Mouse (Mus musculus) forebrain, postnatal 0 days (tissue): ENCODE data around the gene Plxdc2. TPM values are rescaled to one million over a fixed set of nuclear protein-coding genes. Genes with fewer than 3 reads are reported as not detected.

ENCODE experiments used
- ATAC-seq: fragments of 200-750 bp; cut with Nextera tagmentation; 2 replicates; pipeline ENCODE4 v1.8.0; 2017; ENCODE audit warnings: mild to moderate bottlenecking, moderate library complexity
- DNase-seq: peaks from one replicate; pipeline ENCODE4 v3.0.0-alpha.2; 2015
- H3K27ac ChIP-seq: fragments of 300-500 bp; sonication (generic); 2 replicates; pipeline ENCODE4 v1.5.1; 2014; ENCODE audit warnings: low read depth, mild to moderate bottlenecking, antibody characterized with exemption, low read length, moderate library complexity, mixed read lengths
- H3K27me3 ChIP-seq: fragments of 300-500 bp; sonication (generic); 2 replicates; pipeline ENCODE4 v1.6.1; 2014; ENCODE audit warnings: mild to moderate bottlenecking, low read length, mixed read lengths; ENCODE audit not compliant: insufficient read depth
- H3K36me3 ChIP-seq: fragments of 300-500 bp; sonication (generic); 2 replicates; pipeline ENCODE4 v1.6.1; 2014; ENCODE audit warnings: mild to moderate bottlenecking, moderate library complexity; ENCODE audit not compliant: insufficient read depth
- H3K4me1 ChIP-seq: fragments of 300-500 bp; sonication (generic); 2 replicates; pipeline ENCODE4 v1.6.1; 2014; ENCODE audit warnings: antibody characterized with exemption; ENCODE audit not compliant: insufficient read depth
- H3K4me2 ChIP-seq: fragments of 300-500 bp; sonication (generic); 2 replicates; pipeline ENCODE4 v1.6.1; 2014; ENCODE audit warnings: low read depth, mild to moderate bottlenecking, moderate library complexity
- H3K4me3 ChIP-seq: fragments of 300-500 bp; sonication (generic); 2 replicates; pipeline ENCODE4 v1.5.1; 2014; ENCODE audit warnings: low read depth, low read length, mixed read lengths
- H3K9ac ChIP-seq: fragments of 300-500 bp; sonication (generic); 2 replicates; pipeline ENCODE4 v1.6.1; 2014; ENCODE audit warnings: mild to moderate bottlenecking
- H3K9me3 ChIP-seq: fragments of 300-500 bp; sonication (generic); 2 replicates; pipeline ENCODE4 v1.6.1; 2016; ENCODE audit warnings: low read length
- CTCF ChIP-seq: sonication (generic); IDR thresholded peaks from 2 replicates; pipeline ENCODE4 v1.5.1; 2016; ENCODE audit warnings: antibody characterized with exemption, control low read depth, low read depth
- WGBS: fragments of 180-500 bp; shearing (Covaris S2); extraction: QIAGEN DNeasy Blood & Tissue Kit; methylation state at CpG from one replicate; pipeline ENCODE4 v1.1.7; 2014; 5-methylcytosine and 5-hydroxymethylcytosine counted together
- polyA plus RNA-seq: library from polyadenylated mRNA; unstranded; fragments of >200 nt; fragmentation: Nextera tagmentation; extraction: Ambion mirVana; gene quantifications from 2 replicates; pipeline ENCODE4 v1.2.1, GENCODE M21; 2015
- total RNA-seq: library from RNA; depleted of rRNA; stranded (reverse); fragments of >200 nt; gene quantifications from 2 replicates; pipeline ENCODE4 v1.2.3, GENCODE M21; 2014

Plxdc2 gene
- total and polyA plus RNA-seq, 2 experiments from 2014 or later, result 20.8 to 23.6 TPM

GRCm38 (mm10) chr2:16502843-16503242 lies 146.7 kb downstream of the Plxdc2 start:
- TF ChIP-seq CTCF, result no peak
- Histone ChIP-seq H3K4me1 (no peaks in the 10 kb centered on the region), H3K4me3 (no peak overlapping the region), H3K9me3 (no peaks in the 10 kb centered on the region), H3K27ac (no peak overlapping the region), H3K27me3 (no peaks in the 10 kb centered on the region), H3K4me2 (no peak overlapping the region), H3K9ac (no peak overlapping the region), H3K36me3 (no peaks in the 10 kb centered on the region)
- no peak for DNase-seq
- no peak for ATAC-seq
- 28% methylated on average over 1 of the region's 1 CpGs for WGBS

DNA sequence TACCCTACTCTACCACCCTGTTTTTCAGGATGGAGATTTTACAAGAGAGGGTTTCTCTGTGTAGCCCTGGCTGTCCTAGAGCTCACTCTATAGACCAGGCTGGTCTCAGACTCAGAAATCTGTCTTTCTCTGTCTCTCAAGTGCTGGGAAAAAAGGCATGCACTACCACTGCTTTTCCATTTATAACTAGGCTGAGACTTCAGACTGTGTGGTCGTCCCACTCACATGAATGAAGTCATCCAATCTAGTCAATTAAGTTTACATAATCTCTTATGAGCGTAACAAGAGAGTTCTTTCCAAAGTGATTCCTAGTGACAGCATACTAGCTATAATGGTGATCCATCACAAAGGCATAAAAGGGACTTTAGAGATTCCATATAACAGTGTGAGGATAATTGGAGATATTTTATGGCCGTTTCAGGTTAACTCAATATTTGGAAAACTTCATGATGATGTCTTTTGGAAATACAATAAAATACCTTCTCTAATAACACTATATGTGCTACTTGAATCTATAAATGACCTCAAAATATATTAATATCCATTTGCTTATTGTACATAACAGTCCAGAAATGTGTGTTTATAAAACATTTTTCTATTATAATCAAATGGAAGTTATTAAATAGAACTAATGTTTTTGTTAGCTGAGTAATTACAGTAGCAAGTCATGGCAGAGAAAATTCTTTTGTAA lies 151.6 kb downstream of the Plxdc2 start:
- Histone ChIP-seq H3K27ac (no peak overlapping the region), H3K36me3 (no peaks in the 10 kb centered on the region), H3K27me3 (no peaks in the 10 kb centered on the region), H3K4me3 (no peak overlapping the region), H3K4me1 (no peaks in the 10 kb centered on the region), H3K9me3 (no peaks in the 10 kb centered on the region), H3K4me2 (no peak overlapping the region), H3K9ac (no peak overlapping the region)
- ATAC-seq, result no peak
- DNase-seq, result no peak
- WGBS, result 46% methylated on average over 3 of the region's 3 CpGs
- no peak for TF ChIP-seq CTCF

DNA sequence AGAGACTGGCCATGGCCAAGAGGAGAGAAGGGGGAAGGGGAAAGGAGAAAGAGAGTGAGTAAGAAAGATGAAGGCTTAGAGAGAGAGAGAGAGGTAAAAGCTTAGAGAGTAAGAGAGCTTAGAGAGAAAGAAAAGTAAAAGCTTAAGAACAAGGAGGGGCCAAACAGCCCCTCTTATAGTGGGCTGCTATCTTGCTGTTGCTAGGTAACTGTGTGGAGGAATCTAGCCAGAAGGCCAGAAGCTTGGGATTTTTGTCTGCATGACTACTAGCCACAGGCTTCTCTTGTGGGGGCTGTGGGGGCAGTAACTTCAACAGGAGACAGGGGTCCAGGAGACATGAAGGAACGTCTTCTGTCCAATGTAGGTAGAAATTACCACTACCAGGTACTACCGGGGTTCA lies 162.0 kb downstream of the Plxdc2 start:
- H3K9ac ChIP-seq, result no peak overlapping the region
- WGBS, result 67% methylated on average over 2 of the region's 2 CpGs
- no peak overlapping the region for H3K4me2 ChIP-seq
- no peaks in the 10 kb centered on the region for H3K4me1 ChIP-seq
- no peak overlapping the region for H3K27ac ChIP-seq
- no peak overlapping the region for H3K4me3 ChIP-seq
- no peak for TF ChIP-seq CTCF
- H3K36me3 ChIP-seq, result no peaks in the 10 kb centered on the region
- DNase-seq (no peak), ATAC-seq (no peak)
- no peaks in the 10 kb centered on the region for H3K27me3 ChIP-seq
- no peaks in the 10 kb centered on the region for H3K9me3 ChIP-seq

DNA sequence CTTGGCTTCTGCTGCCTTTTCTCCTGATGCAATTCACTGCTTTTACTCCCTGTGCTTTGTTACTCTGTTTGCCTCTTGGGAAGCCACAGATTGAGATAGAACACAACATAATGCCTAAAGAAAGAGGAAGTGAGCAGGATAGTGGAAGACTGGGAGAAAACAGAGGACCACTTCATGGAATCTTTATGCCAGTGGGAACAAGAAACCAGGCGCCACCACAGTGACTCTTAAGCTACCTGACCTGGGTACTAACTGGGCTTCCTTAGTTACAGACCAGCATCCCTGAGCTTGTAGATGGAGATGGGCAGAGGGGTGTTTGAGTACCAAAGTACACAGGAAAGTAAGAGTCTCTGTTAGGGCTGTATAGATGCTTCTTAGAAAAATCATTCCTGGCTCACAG lies 167.3 kb downstream of the Plxdc2 start:
- H3K27me3 ChIP-seq, result no peaks in the 10 kb centered on the region
- H3K4me1 ChIP-seq, result no peaks in the 10 kb centered on the region
- WGBS, result 65% methylated on average over 1 of the region's 1 CpGs
- H3K4me2 ChIP-seq, result no peak overlapping the region
- no peaks in the 10 kb centered on the region for H3K36me3 ChIP-seq
- H3K9ac ChIP-seq, result no peak overlapping the region
- ATAC-seq, result peak; percentile 56
- H3K27ac ChIP-seq, result no peak overlapping the region
- no peak for DNase-seq
- no peak for TF ChIP-seq CTCF
- H3K9me3 ChIP-seq, result no peaks in the 10 kb centered on the region
- H3K4me3 ChIP-seq, result no peak overlapping the region

- no peak for ATAC-seq
- H3K36me3 ChIP-seq, result no peaks in the 10 kb centered on the region
- H3K4me1 ChIP-seq, result no peaks in the 10 kb centered on the region
- H3K4me2 ChIP-seq, result no peak overlapping the region
- TF ChIP-seq CTCF, result no peak
- WGBS, result 9% methylated on average over 1 of the region's 1 CpGs
- no peaks in the 10 kb centered on the region for H3K9me3 ChIP-seq
- no peak for DNase-seq
- H3K27me3 ChIP-seq, result no peaks in the 10 kb centered on the region
- H3K27ac ChIP-seq, result no peak overlapping the region
- H3K9ac ChIP-seq, result no peak overlapping the region
- no peak overlapping the region for H3K4me3 ChIP-seq
These were observed 176.1 kb downstream of the Plxdc2 start for GRCm38 (mm10) chr2:16532244-16532643.

DNA sequence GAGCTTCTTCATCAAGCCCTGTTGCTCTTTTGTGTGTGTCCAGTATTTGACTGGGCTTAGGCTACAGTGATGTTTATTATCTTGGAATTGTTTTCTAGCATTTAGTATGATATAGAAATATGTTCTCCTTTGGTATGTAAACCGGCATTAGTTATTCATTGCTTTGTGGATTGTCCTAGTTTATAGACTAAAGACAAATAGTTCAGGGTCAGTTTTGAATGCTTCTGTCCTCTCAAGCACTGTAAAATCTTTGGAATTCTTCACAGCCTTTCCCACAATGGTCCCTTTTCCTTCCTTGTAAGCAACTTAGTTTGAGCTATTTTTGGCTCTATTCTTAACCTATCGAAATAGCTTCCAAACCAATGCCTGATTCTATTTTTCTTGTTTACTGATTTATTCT lies 178.5 kb downstream of the Plxdc2 start:
- no peak overlapping the region for H3K4me3 ChIP-seq
- no peaks in the 10 kb centered on the region for H3K36me3 ChIP-seq
- H3K9me3 ChIP-seq, result no peaks in the 10 kb centered on the region
- ATAC-seq (no peak), DNase-seq (no peak)
- no peak overlapping the region for H3K9ac ChIP-seq
- TF ChIP-seq CTCF, result no peak
- 79% methylated on average over 2 of the region's 2 CpGs for WGBS
- no peaks in the 10 kb centered on the region for H3K4me1 ChIP-seq
- no peak overlapping the region for H3K27ac ChIP-seq
- no peak overlapping the region for H3K4me2 ChIP-seq
- no peaks in the 10 kb centered on the region for H3K27me3 ChIP-seq

- no peak for ATAC-seq
- WGBS, result 68% methylated on average over 3 of the region's 3 CpGs
- no peaks in the 10 kb centered on the region for H3K36me3 ChIP-seq
- no peaks in the 10 kb centered on the region for H3K4me1 ChIP-seq
- no peak overlapping the region for H3K4me2 ChIP-seq
- no peak for DNase-seq
- H3K9ac ChIP-seq, result no peak overlapping the region
- no peak overlapping the region for H3K27ac ChIP-seq
- no peaks in the 10 kb centered on the region for H3K27me3 ChIP-seq
- no peak for TF ChIP-seq CTCF
- H3K9me3 ChIP-seq, result no peaks in the 10 kb centered on the region
- no peak overlapping the region for H3K4me3 ChIP-seq
These were observed 185.1 kb downstream of the Plxdc2 start for GRCm38 (mm10) chr2:16541226-16541625.

DNA sequence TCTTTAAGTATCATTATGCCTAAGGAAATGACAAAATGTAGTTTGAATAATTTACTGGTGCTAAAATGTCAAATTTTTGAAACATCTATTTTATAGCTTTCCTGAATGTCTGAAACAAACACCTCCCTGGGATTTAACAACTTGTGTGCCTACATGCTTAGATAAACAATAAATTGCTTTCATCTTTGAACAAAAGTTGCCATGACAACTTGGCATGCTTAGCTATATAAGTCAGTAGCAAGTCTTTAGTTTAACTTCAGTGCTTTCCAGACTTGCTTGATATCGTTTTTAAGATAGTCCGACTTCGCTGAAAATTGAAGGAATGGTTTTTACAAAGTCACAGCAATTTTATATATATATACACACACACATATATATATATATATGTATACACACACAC lies 189.1 kb downstream of the Plxdc2 start:
- Histone ChIP-seq H3K9me3 (no peaks in the 10 kb centered on the region), H3K4me1 (no peaks in the 10 kb centered on the region)
- ATAC-seq, result peak; percentile 71

More for the DNA sequence above, 189.1 kb downstream of the Plxdc2 start:
- peak; percentile 65 for DNase-seq
- TF ChIP-seq CTCF, result no peak
- H3K4me3 ChIP-seq, result no peak overlapping the region
- no peaks in the 10 kb centered on the region for H3K27me3 ChIP-seq
- no peak overlapping the region for H3K27ac ChIP-seq
- no peak overlapping the region for H3K9ac ChIP-seq
- no peak overlapping the region for H3K4me2 ChIP-seq
- 32% methylated on average over 3 of the region's 3 CpGs for WGBS
- H3K36me3 ChIP-seq, result no peaks in the 10 kb centered on the region
